Mouse (Mus musculus) C2C12 (cell line): ENCODE results near the gene Fam196b. TPM values are rescaled to one million over a fixed set of nuclear protein-coding genes. Genes with fewer than 3 reads are reported as not detected.

ENCODE experiments used
- H3K27me3 ChIP-seq: one replicate; pipeline ENCODE4 v1.6.1; 2011; ENCODE audit not compliant: control insufficient read depth, insufficient read depth, insufficient read length
- H3K36me3 ChIP-seq: one replicate; pipeline ENCODE4 v1.6.1; 2011; ENCODE audit not compliant: control insufficient read depth, insufficient read depth
- H3K4me3 ChIP-seq: one replicate; pipeline ENCODE4 v1.5.1; 2011; ENCODE audit warnings: mild to moderate bottlenecking, control low read depth; ENCODE audit not compliant: poor library complexity, insufficient read depth, severe bottlenecking
- H3K79me2 ChIP-seq: one replicate; pipeline ENCODE4 v1.6.1; 2011; ENCODE audit not compliant: control insufficient read depth, insufficient read depth
- H3K79me3 ChIP-seq: one replicate; pipeline ENCODE4 v1.6.1; 2011; ENCODE audit warnings: low read depth, control low read depth
- H3ac ChIP-seq: one replicate; pipeline ENCODE3; 2011; ENCODE audit warnings: low read depth; ENCODE audit not compliant: control insufficient read depth, insufficient read length
- CEBPB ChIP-seq: IDR thresholded peaks from one replicate; pipeline ENCODE4 v1.6.1; 2011; ENCODE audit warnings: low read depth, mild to moderate bottlenecking, control low read depth, moderate library complexity
- CTCF ChIP-seq: IDR thresholded peaks from one replicate; pipeline ENCODE4 v1.5.1; 2011; ENCODE audit not compliant: control insufficient read depth, insufficient read depth, insufficient read length
- FOSL1 ChIP-seq: IDR thresholded peaks from one replicate; pipeline ENCODE4 v1.8.0; 2011; ENCODE audit warnings: mild to moderate bottlenecking, low read length; ENCODE audit not compliant: poor library complexity, insufficient read depth, severe bottlenecking
- MAX ChIP-seq: IDR thresholded peaks from one replicate; pipeline ENCODE4 v1.6.1; 2011; ENCODE audit warnings: mild to moderate bottlenecking, control low read depth
- MYOD1 ChIP-seq: IDR thresholded peaks from one replicate; pipeline ENCODE4 v1.6.1; 2011; ENCODE audit warnings: low read depth; ENCODE audit not compliant: control insufficient read depth, insufficient read length
- MYOG ChIP-seq: IDR thresholded peaks from one replicate; pipeline ENCODE4 v1.6.1; 2011; ENCODE audit not compliant: control insufficient read depth, insufficient read length; ENCODE audit errors: extremely low read depth
- USF1 ChIP-seq: IDR thresholded peaks from one replicate; pipeline ENCODE4 v1.6.1; 2011; ENCODE audit warnings: low read depth, mild to moderate bottlenecking, control low read depth, moderate library complexity
- long read RNA-seq, 2 experiments: library from polyadenylated mRNA; unstranded; transcript quantifications; one replicate each; pipeline ENCODE4 v2.0.0; 2019 to 2020
- polyA plus RNA-seq: library from polyadenylated mRNA; unstranded; fragments of >200 nt; fragmentation: generic; extraction: Trizol; gene quantifications from one replicate; pipeline ENCODE4 v1.2.1, GENCODE M21; 2012; ENCODE audit warnings: missing spikeins

Gene Fam196b
- polyA plus RNA-seq: not detected
- long read RNA-seq, experiment 1: 0 reads
- long read RNA-seq, experiment 2: 0 reads

DNA sequence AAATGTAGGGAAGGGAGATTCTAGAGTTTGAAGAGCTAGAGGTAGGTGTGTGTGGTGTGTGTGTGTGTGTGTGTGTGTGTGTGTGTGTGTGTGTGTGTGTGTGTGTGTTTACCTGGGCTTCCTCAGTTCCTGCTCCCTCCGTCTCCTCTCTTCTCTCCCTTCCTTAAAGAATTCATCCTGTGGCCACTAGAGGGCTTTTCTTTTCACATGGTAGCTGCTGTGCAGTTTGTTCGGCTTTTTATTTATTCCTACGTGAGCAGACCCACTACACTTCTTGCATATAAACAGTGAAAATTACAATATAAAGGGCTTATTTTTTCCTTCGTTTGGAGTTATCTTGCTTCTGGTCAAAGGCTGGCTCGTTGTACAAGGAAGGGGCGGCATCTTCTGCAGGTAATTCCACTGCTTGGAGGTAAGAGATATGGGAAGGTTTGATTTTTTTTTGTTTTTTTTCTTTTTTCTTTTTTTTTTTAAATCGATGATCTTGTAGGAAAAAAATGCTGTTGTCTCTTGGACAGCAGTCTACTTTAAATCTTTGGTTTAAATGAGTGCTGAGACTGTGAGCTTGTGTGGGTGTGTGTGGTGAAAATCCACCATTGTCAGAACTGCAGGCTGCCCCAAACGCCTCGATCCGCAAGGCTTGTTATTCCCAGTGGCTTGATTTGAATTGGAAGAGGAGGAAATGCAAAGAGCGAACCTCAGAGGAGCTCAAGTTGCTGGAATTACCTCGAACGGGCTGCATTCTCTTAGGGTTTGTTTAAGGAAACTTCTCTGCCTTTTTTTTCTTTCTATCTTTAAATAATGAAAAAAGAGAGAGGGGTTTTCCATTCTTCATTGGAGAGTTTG, at the start of gene Fam196b:
TSS of gene Fam196b (plus strand) at position 289 of the 846 bp plus-strand sequence.
- Histone ChIP-seq H3K79me3 (no peaks in the 10 kb centered on the region), H3K4me3 (no peak within 1 kb of the TSS), H3K36me3 (no peaks in the 10 kb centered on the region), H3K27me3 (no peaks in the 10 kb centered on the region), H3K79me2 (no peaks in the 10 kb centered on the region), H3ac (no peak within 1 kb of the TSS)
- TF ChIP-seq MYOG (no peak), MAX (no peak), CEBPB (no peak), USF1 (no peak), CTCF (no peak), MYOD1 (no peak), FOSL1 (no peak)

DNA sequence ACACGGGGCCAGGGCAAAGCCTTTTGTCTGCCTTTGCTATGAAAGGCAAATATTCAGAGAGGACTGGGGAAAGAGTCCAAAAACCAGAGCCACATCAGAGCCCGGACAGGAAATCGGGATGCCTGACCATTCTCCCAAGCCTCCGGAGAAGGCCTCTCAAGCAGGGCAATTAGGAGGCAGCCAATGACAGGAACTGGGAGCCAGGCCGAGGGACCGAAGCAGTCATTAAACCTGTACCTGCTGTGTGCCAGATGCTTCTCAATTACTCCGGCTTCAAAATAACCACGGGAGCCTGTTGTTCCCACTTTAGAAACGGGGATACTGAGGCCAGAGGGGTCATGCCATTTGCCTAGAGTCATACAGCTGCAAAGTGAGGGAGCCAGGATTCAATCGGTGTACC, 42.6 kb upstream of the Fam196b start:
- Histone ChIP-seq H3K36me3 (no peaks in the 10 kb centered on the region), H3K79me3 (no peaks in the 10 kb centered on the region), H3K4me3 (no peak overlapping the region), H3K79me2 (no peaks in the 10 kb centered on the region), H3K27me3 (no peaks in the 10 kb centered on the region), H3ac (no peak overlapping the region)
- no peak for TF ChIP-seq MYOG
- no peak for TF ChIP-seq MYOD1
- no peak for TF ChIP-seq MAX
- TF ChIP-seq USF1: no peak
- no peak for TF ChIP-seq CTCF
- no peak for TF ChIP-seq FOSL1
- no peak for TF ChIP-seq CEBPB

DNA sequence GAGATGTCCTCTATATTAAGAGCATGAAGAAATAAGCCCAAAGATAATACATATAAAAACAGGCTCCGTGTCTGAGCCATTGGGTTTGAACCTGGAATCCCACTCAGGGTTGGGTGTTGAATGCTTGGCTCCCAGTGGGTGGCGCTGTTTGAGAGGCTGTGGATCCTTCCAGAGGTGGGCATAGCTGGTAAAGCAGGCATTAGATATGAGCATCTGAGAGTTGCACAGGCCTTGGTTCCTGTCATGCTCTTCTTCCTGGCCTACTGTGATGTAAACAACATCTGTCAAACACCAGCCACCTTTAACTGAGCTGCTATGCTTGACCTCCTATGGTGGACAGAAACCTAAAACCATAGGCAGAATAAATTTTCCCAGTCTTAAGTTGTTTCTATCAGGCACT, 38.7 kb upstream of the Fam196b start:
- no peak for TF ChIP-seq MYOD1
- TF ChIP-seq CTCF: no peak
- no peak for TF ChIP-seq USF1
- TF ChIP-seq FOSL1: no peak
- no peak for TF ChIP-seq MAX
- TF ChIP-seq MYOG: no peak
- TF ChIP-seq CEBPB: no peak
- no peaks in the 10 kb centered on the region for H3K79me3 ChIP-seq
- H3K27me3 ChIP-seq: no peaks in the 10 kb centered on the region
- H3K4me3 ChIP-seq: no peak overlapping the region
- H3K36me3 ChIP-seq: no peaks in the 10 kb centered on the region
- no peak overlapping the region for H3ac ChIP-seq
- no peaks in the 10 kb centered on the region for H3K79me2 ChIP-seq

DNA sequence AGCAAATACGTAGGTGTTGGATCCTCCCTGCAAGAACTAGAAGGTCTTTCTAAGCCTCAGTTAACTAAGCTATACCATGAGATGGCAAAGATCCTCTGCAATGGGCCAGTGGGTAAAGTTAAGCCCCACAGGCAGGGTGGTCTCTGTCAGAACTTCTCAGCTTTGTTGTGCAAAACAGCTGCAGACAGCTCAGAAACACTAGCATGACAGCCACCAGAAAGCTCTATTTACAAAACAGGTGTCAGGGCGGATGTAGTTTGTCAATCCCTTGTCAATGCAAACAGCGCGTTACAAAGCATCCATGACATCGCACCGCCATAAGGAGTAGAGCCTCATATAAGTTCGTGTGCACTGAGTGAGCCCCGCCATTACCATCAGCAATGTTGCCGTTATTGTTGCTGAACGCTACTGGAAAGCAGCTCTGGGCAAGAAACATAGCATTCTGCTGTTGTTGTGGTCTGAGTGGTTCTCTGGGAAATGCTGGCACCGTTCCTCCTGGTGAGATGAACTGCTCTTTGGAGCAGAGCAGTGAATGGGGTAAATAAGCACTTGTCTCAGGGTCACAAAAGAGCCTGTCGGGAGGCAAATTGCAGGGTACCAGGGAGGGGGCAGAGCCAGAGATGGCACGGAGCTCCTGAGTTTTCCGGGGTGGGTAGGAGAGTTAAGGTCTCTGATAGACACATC, 38.1 kb upstream of the Fam196b start:
- TF ChIP-seq MAX: no peak
- Histone ChIP-seq H3K36me3 (no peaks in the 10 kb centered on the region), H3ac (no peak overlapping the region), H3K27me3 (no peaks in the 10 kb centered on the region), H3K79me2 (no peaks in the 10 kb centered on the region), H3K79me3 (no peaks in the 10 kb centered on the region), H3K4me3 (no peak overlapping the region)

DNA sequence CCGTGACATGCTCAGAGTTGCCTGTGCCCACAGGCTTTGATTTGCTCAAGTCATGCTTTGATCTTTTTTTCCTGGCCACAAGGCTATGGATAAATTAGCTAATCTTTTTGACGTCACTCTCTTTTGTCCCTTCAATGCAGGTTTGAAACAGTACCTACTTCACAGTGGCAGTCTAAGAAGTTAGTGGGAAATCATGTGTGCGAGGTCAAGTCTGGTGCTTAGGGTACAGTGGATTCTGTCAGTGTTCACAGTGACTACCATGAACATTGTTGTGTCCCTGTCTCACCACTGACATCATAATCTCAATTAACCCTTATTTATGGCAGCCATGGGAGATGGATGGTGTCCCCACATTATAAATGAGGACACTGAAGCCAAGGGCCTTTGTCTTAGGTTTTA, 37.6 kb upstream of the Fam196b start:
- no peaks in the 10 kb centered on the region for H3K27me3 ChIP-seq
- H3K79me3 ChIP-seq: no peaks in the 10 kb centered on the region
- H3K4me3 ChIP-seq: no peak overlapping the region
- TF ChIP-seq CEBPB (no peak), CTCF (no peak), MYOD1 (no peak), FOSL1 (no peak), MAX (no peak), MYOG (no peak), USF1 (no peak)
- H3K79me2 ChIP-seq: no peaks in the 10 kb centered on the region
- H3ac ChIP-seq: no peak overlapping the region
- H3K36me3 ChIP-seq: no peaks in the 10 kb centered on the region
